Mouse (Mus musculus) frontal cortex, adult (tissue): ENCODE measurements around the gene Frem2.
A peak's percentile ranks its signal among the peaks of the same experiment; 100 is the strongest.

Experiments used
- ATAC-seq: cut with Nextera tagmentation; 2 replicates; pipeline ENCODE4 v1.9.2; 2017; ENCODE audit warnings: mild to moderate bottlenecking, moderate library complexity, mixed read lengths; ENCODE audit not compliant: low TSS enrichment

Frem2 gene

GRCm38 (mm10) chr3:53656878-53657561 lies at the start of gene Frem2:
Gene Frem2 (minus strand): TSS chr3:53657355.
- peak; percentile 89 for ATAC-seq

- no peak for ATAC-seq
Observed at GRCm38 (mm10) chr3:53705992-53706495, 48.9 kb upstream of the Frem2 start.

- no peak for ATAC-seq
Observed at GRCm38 (mm10) chr3:53703126-53703505, 46.0 kb upstream of the Frem2 start.

- ATAC-seq: no peak
Observed at GRCm38 (mm10) chr3:53702421-53703125, 45.4 kb upstream of the Frem2 start.

- ATAC-seq: no peak
Observed at GRCm38 (mm10) chr3:53701940-53702339, 44.8 kb upstream of the Frem2 start.

- ATAC-seq: no peak
Observed at GRCm38 (mm10) chr3:53687776-53688175, 30.6 kb upstream of the Frem2 start.

GRCm38 (mm10) chr3:53682244-53682643 lies 25.1 kb upstream of the Frem2 start:
- ATAC-seq: no peak

GRCm38 (mm10) chr3:53680816-53681215 lies 23.7 kb upstream of the Frem2 start:
- no peak for ATAC-seq

GRCm38 (mm10) chr3:53674225-53674624 lies 17.1 kb upstream of the Frem2 start:
- no peak for ATAC-seq

- peak; percentile 100 for ATAC-seq
Observed at GRCm38 (mm10) chr3:53669736-53670135, 12.6 kb upstream of the Frem2 start.

GRCm38 (mm10) chr3:53657744-53658534 lies 784 bp upstream of the Frem2 start:
- 0 out of 2 replicates have a peak, but pooled peaks have one; percentile 32 for ATAC-seq

- ATAC-seq: peak; percentile 36
Observed at GRCm38 (mm10) chr3:53656328-53656877, 752 bp downstream of the Frem2 start.

GRCm38 (mm10) chr3:53655343-53655742 lies 1.8 kb downstream of the Frem2 start:
- ATAC-seq: no peak

GRCm38 (mm10) chr3:53650003-53650748 lies 7.0 kb downstream of the Frem2 start:
- ATAC-seq: no peak

GRCm38 (mm10) chr3:53649425-53649824 lies 7.7 kb downstream of the Frem2 start:
- ATAC-seq: no peak

- no peak for ATAC-seq
Observed at GRCm38 (mm10) chr3:53648902-53649301, 8.3 kb downstream of the Frem2 start.

GRCm38 (mm10) chr3:53635948-53636347 lies 21.2 kb downstream of the Frem2 start:
- ATAC-seq: no peak

- peak; percentile 32 for ATAC-seq
Observed at GRCm38 (mm10) chr3:53631126-53631525, 26.0 kb downstream of the Frem2 start.

GRCm38 (mm10) chr3:53630630-53631029 lies 26.5 kb downstream of the Frem2 start:
- peak; percentile 32; the same call in 1 of the 2 replicates for ATAC-seq

- peak; percentile 88 for ATAC-seq
Observed at GRCm38 (mm10) chr3:53629966-53630365, 27.2 kb downstream of the Frem2 start.

GRCm38 (mm10) chr3:53623222-53623621 lies 33.9 kb downstream of the Frem2 start:
- ATAC-seq: peak; percentile 73
